Mouse (Mus musculus): ENCODE data around the gene Zdhhc22.

- 0 out of 2 replicates have a peak, but pooled peaks have one; percentile 14 for TF ChIP-seq POLR2A (IDR thresholded peaks at IDR 0.05; ENCODE audit: low read depth, low read length)
- TF ChIP-seq CTCF (conservative IDR thresholded peaks at IDR 0.05 in 1 of 2, IDR thresholded peaks at IDR 0.05 in 1 of 2; ENCODE audit: low read depth in 2 of 2, low read length in 2 of 2) = no peak
- TF ChIP-seq ZMIZ1 (IDR thresholded peaks at IDR 0.05; ENCODE audit: low read depth, low read length) = no peak
- peak; percentile 99 for TF ChIP-seq SIN3A (IDR thresholded peaks at IDR 0.05; ENCODE audit: low read length)
- no peak for TF ChIP-seq ZNF384 (IDR thresholded peaks at IDR 0.05; ENCODE audit: low read depth, low read length)
- peak; percentile 95 for TF ChIP-seq MXI1 (IDR thresholded peaks at IDR 0.05; ENCODE audit: low read depth, low read length)
- TF ChIP-seq BHLHE40 (IDR thresholded peaks at IDR 0.05; ENCODE audit: low read depth, low read length) = peak; percentile 95
- peak; percentile 49 for TF ChIP-seq EP300 (IDR thresholded peaks at IDR 0.05; ENCODE audit: low read length)
- TF ChIP-seq ZC3H11A (IDR thresholded peaks at IDR 0.05; ENCODE audit: low read depth, low read length) = no peak
- no peak for TF ChIP-seq GABPA (IDR thresholded peaks at IDR 0.05; ENCODE audit: insufficient replicate concordance, low read depth, low read length)
Measured at GRCm38 (mm10) chr12:86950161-86950960, 39.9 kb downstream of the Zdhhc22 start.
